Mouse (Mus musculus) urinary bladder, postnatal 25 days (tissue): ENCODE data around the gene Fam133b.
"Not testable (repeated sequence)": the region's sequence is repeated elsewhere in the genome, so short reads cannot be mapped to it uniquely, and the experiment has no call there.

ENCODE experiments used
- DNase-seq: peaks from one replicate; pipeline ENCODE4 v3.0.0; 2022; ENCODE audit warnings: low spot score

Gene Fam133b

GRCm38 (mm10) chr5:3600298-3600697 lies 56.7 kb downstream of the Fam133b start:
- no peak for DNase-seq

- DNase-seq: no peak
These were observed 57.2 kb downstream of the Fam133b start for GRCm38 (mm10) chr5:3600790-3601189.

GRCm38 (mm10) chr5:3607114-3607513 lies 63.5 kb downstream of the Fam133b start:
- DNase-seq: no peak

GRCm38 (mm10) chr5:3609241-3609640 lies 65.6 kb downstream of the Fam133b start:
- no peak for DNase-seq

- not testable (repeated sequence) for DNase-seq
These were observed 68.2 kb downstream of the Fam133b start for GRCm38 (mm10) chr5:3611835-3612234.
